22 mouse cellular contexts compared by ENCODE assay signal in the genomic region with DNA sequence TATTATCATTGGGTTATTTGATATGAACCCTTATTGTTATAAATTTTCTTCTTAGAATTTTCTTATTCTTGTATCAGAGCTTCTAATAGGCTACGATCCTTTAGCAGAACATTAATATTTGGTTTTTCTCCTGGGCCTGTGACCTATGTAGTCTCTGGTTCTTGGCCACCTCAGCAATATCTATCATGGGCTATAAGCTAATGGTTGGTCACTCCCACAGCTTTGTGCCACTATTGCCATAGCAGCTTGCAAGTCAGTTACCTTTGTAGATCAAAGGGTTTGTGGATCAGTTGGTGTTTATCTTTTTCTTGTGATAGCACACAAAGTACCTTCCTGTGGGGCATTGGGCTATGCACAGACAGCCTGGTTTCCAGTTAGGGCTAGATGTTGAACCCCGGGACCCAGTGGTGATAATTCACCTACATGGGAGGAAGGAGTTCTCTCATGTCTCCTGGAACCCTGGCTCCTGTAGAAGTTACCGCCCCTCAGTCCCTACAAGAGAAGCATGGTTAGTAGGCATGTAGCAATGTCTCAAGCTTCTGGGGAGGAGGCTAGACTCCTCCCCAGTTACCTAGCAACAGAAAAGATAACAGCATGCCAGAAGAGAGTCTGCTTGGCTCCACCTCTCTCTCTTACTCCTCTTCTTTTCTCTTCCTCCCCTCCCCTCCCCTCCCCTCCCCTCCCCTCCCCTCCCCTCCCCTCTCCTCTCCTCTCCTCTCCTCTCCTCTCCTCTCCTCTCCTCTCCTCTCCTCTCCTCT.
"Had no signal": no experiment of that assay in that cellular context is flagged by ENCODE, and none has a peak within 500 bp of the region (broad histone marks: within the 10 kb centered on the region; RNA-seq: fewer than 3 reads in every experiment).

No protein-coding gene starts in this region.

- ATAC-seq: intestine, embryonic 15.5 days; lung, postnatal 0 days; midbrain, embryonic 16.5 days had no signal

- H3K4me2 ChIP-seq: intestine, embryonic 15.5 days; kidney, embryonic 15.5 days; limb, embryonic 13.5 days; lung, embryonic 14.5 days; midbrain, embryonic 12.5 days; neural tube, embryonic 13.5 days had no signal

- H3K4me3 ChIP-seq: intestine, embryonic 15.5 days; kidney, embryonic 15.5 days; limb, embryonic 10.5 days; limb, embryonic 13.5 days; megakaryocyte, embryonic 14.5 days; midbrain, embryonic 12.5 days; myocyte; neural tube, embryonic 13.5 days had no signal

- H3K9me3 ChIP-seq: intestine, embryonic 15.5 days; kidney, embryonic 15.5 days; limb, embryonic 10.5 days; limb, embryonic 13.5 days; midbrain, embryonic 12.5 days; neural tube, embryonic 13.5 days had no signal

- H3K27ac ChIP-seq: intestine, embryonic 15.5 days; kidney, embryonic 15.5 days; limb, embryonic 10.5 days; limb, embryonic 13.5 days; macrophage; midbrain, embryonic 12.5 days; neural tube, embryonic 13.5 days; stomach, postnatal 0 days had no signal

- DNase-seq: kidney, adult 11 months; kidney, adult 8-10 months; kidney, postnatal 10 days; kidney, postnatal 36 days; lung, embryonic 14.5 days; retina, postnatal 1 day; right cerebral cortex, postnatal 4 days; thymus, adult 2 months; thymus, postnatal 14 days; thymus, postnatal 4 days had no signal

- H3K27me3 ChIP-seq: intestine, embryonic 15.5 days; kidney, embryonic 15.5 days; limb, embryonic 13.5 days; megakaryocyte, embryonic 14.5 days; midbrain, embryonic 12.5 days; neural tube, embryonic 13.5 days had no signal

- H3K36me3 ChIP-seq: intestine, embryonic 15.5 days; kidney, embryonic 15.5 days; limb, embryonic 10.5 days; midbrain, embryonic 12.5 days; neural tube, embryonic 13.5 days had no signal

- H3K4me1 ChIP-seq: intestine, embryonic 15.5 days; kidney, embryonic 15.5 days; limb, embryonic 10.5 days; limb, embryonic 13.5 days; megakaryocyte, embryonic 14.5 days; midbrain, embryonic 12.5 days; neural tube, embryonic 13.5 days had no signal

- H3K9ac ChIP-seq: intestine, embryonic 15.5 days; kidney, embryonic 15.5 days; limb, embryonic 13.5 days; lung, embryonic 14.5 days; midbrain, embryonic 12.5 days; neural tube, embryonic 13.5 days had no signal
